Mouse (Mus musculus) frontal cortex, adult (tissue): ENCODE measurements around the gene Sik3.
A peak's percentile ranks its signal among the peaks of the same experiment; 100 is the strongest.
"Not testable (repeated sequence)": the region's sequence is repeated elsewhere in the genome, so short reads cannot be mapped to it uniquely, and the experiment has no call there.

ENCODE experiments used
- ATAC-seq: cut with Nextera tagmentation; 2 replicates; pipeline ENCODE4 v1.9.2; 2017; ENCODE audit warnings: mild to moderate bottlenecking, moderate library complexity, mixed read lengths; ENCODE audit not compliant: low TSS enrichment

Sik3 gene

GRCm38 (mm10) chr9:46150890-46151703 is 138.5 kb downstream of the Sik3 start:
- no peak for ATAC-seq

GRCm38 (mm10) chr9:46151704-46152040 is 139.1 kb downstream of the Sik3 start:
- ATAC-seq, result 0 out of 2 replicates have a peak, but pooled peaks have one; percentile 13

DNA sequence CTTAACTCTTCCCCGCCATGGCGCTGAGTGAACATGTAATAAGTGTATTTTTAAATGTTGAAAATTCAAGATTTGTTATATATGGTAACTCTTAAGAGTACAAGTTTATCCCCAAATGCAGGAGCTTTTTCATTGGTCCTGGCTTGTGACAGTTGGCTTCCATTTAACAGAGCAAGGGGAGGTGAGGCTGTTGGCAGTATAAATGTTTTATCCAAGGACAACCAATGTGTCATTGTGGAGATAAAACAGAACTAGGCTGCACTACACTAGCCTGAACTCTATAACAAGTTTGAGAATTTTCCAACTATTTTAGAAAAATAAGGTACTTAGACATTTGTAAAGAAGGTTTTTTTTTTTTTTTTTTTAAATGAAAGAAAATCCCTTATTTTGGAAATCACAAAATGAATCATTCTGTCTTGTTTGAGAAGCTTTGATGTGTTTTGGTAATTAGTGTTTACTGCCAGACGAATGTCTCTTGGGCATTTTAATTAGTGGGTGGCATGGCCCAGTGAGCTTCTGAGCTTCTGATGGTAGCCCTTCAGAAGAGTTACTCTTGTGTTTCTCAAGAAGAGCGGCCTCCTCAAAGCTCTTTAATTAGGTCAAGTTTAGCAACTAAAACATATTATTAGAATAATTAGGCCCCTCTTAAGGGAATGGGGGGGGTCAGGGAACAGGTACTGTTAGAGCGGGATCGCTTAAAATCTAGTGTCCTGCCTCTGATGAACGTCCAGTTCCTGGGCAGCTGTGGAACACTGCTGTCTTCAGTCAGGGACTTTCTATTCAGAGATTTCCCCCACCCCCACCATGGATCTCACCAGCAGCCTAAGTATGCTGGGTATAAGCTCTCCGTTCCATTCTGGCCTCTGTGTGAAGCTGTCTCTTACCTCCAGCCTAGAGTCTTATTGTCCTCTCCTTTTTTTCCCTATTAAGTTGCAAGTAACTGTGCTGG is 139.7 kb downstream of the Sik3 start:
- no peak for ATAC-seq

- ATAC-seq, result no peak
These were observed 141.8 kb downstream of the Sik3 start for GRCm38 (mm10) chr9:46154469-46154868.

DNA sequence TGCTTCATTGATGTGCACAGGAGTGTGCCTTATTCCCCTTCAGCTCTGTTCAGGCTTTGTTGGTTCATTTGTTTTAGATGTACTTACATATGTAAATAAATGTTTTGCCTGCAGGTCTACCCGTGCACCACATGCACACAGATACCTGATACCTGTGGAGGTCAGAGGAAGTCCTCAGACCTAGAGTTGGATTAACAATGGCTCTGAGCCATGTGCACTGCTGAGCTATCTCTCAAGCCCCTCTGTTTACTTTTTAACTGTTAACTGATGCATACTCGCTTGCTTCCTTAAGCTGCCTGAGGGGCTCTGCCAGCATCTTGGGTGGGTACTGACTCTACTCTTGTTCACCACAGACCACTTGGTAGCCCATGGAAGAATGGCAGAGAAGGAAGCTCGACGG is 142.4 kb downstream of the Sik3 start:
- ATAC-seq, result no peak

GRCm38 (mm10) chr9:46155818-46156217 is 143.2 kb downstream of the Sik3 start:
- ATAC-seq, result not testable (repeated sequence)

GRCm38 (mm10) chr9:46156711-46157110 is 144.1 kb downstream of the Sik3 start:
- ATAC-seq, result no peak

DNA sequence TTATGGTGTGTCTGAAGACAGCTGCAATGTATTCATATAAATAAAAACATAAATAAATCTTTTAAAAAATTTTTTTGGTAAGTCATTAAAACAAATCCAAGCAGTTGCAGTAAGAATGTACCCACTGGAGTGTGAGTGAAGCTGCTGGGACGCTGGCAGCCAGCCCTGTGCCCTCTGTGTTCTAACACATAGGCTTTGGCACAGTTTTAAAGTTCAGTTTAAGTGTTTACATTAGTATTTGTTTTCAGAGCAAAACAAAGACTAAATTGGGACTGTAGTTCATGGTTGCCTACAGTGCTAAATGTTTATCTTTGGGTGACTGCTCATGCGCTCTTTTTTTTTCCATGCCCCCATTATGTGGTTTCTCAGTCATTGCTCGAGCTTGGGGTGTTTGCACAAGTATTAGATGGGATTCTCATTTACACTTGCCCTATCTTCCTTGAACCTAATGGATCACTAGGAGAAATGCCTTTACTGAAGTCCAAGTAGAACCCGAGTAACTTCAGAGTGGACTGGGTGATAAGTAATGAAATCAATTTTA is 145.7 kb downstream of the Sik3 start:
- no peak for ATAC-seq

GRCm38 (mm10) chr9:46163430-46163829 is 150.8 kb downstream of the Sik3 start:
- ATAC-seq, result no peak

DNA sequence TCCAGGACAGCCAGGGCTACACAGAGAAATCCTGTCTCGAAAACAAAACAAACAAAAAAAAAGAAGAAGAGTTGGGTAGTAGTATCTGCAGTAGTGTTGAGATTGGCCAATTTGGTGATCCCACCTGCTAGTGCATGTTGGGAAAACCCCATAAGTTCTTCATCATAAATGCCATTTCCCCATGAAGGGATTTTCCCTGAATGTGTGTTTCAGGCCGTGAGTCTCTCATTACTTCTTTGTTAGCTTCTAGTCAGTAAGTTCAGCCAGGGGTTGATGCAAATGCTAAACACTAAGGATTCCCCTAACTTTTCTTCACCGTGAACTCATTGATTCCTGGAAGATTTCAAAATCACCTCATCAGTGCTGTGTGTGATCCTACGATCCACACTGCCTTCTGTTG is 156.2 kb downstream of the Sik3 start:
- no peak for ATAC-seq

- ATAC-seq, result no peak
These were observed 159.6 kb downstream of the Sik3 start for GRCm38 (mm10) chr9:46172251-46172650.

GRCm38 (mm10) chr9:46172953-46173352 is 160.3 kb downstream of the Sik3 start:
- peak; percentile 41; the same call in 1 of the 2 replicates for ATAC-seq

- ATAC-seq, result no peak
These were observed 161.3 kb downstream of the Sik3 start for GRCm38 (mm10) chr9:46173919-46174318.

DNA sequence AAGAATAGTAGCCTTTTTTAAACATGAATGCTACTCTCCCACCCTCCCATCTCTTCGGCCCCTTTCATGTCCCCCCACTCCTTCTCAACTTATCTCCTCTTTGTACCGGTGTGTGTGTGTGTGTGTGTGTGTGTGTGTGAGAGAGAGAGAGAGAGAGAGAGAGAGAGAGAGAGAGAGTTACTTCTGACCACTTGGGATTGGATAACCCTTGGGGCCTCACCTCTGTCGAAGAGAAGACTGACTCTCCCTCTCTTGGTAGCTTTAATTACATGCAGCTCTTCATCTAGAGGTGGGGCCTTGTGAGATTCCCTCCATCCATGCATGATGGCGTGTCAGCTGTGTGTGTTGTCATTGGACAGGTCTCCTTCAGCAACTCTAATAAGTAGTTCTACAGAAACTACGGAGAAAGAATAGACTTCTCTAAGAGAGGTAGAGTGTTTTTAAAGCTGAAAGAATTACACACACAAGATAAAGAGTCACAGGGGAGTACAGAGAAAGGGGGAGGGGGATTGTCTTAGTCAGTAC is 162.2 kb downstream of the Sik3 start:
- no peak for ATAC-seq

- ATAC-seq, result no peak
These were observed 162.7 kb downstream of the Sik3 start for GRCm38 (mm10) chr9:46175300-46175699.

DNA sequence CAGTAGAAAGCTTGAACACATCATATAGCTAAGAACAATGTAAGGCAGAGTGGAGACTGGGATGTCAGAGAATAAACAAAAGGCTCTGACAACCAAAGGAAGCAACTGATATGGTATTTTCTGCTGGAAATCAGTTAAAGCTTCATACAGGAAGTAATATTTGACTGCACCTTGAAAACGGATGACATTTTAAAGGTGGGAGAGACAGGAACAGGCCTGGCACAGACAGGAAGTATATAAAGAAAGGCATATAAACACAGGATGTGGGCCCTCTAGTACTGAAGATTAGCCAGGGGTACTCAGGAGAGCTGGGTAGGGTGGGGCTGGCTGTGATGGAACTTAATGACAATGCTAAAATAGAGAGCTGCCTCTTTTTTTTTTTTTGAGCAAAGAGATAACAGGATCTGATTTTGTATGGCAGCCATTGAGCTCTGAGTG is 163.3 kb downstream of the Sik3 start:
- ATAC-seq, result no peak

DNA sequence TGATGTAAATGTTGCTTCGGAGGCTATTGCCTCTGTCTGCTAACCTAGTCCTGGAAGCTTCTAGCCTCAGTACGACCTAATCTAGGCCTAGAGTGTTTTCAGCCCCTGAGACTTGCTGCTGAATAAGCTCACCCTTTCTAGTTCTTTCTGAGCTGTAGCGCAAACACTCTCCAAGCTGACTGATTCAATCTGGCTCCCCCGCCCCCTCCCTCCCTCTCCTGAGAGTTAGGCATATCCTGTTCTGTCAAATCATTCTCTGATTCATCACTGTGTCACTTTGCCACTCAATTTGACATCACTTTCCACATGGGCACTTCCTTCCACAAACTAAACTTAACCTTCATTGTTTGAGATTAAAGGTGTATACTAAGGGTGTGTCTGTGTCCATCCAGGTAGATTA is 164.0 kb downstream of the Sik3 start:
- no peak for ATAC-seq

DNA sequence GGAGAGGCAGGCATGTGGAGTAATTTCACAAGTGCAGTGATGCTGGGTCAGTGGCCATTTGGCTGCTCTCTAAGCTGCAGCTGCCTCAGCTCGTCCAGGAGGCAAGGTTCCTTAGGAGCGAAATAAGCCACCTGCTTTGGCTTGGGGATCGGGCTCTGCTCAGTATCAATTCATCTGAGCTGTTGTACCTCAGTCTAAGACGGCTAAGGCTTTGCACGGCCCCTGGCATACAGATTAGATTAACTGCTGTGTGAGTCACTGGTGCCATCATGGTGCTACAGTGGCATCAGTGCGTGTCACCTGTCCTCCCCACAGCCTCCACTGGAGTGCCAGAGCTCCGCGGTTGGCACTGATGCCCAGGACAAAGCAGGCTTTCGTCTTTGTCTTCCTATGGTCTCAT is 166.0 kb downstream of the Sik3 start:
- no peak for ATAC-seq

DNA sequence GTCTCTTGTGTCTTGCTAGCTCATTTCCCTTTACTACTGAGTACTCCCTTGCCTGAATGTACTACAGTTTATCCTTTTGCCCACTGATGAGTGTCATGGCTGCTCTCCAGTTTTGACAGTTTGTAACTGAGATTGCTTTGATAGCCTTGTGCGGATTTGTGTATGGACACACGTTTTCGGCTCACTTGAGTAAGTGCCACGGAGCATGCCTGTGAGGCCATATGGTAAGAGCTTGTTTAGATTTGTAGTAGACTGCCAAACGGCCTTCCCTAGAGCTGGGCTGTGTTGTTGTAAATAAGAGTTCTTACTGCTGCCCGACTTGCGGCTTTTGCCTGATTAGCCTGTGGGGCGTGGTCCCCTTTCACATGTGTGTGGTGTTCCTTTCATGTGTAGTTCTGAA is 168.7 kb downstream of the Sik3 start:
- ATAC-seq, result no peak

DNA sequence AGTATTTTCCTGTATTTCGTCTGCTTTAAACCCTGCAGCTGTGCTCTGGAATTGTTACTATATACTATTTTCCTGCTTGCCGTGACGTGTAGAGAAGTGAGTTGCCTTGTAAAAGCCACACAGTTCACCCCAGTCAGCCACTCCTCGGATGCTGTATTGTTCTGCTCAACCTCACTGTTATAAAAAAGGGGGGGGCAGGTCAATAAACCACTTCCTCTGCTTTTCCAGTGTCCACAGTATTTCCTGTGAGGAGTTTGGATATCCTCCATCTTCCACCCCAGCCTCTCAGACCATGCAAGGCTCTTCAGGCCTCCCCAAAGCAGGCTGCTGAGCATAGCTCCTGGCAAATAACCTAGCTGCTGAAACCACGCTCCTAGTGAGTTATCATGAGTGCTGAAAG is 171.9 kb downstream of the Sik3 start:
- ATAC-seq, result no peak

- ATAC-seq, result peak; percentile 61; the same call in 1 of the 2 replicates
These were observed 172.6 kb downstream of the Sik3 start for GRCm38 (mm10) chr9:46185191-46185590.

- ATAC-seq, result no peak
These were observed 173.8 kb downstream of the Sik3 start for GRCm38 (mm10) chr9:46186387-46186786.
